Mouse (Mus musculus) spleen, adult 12 weeks (tissue): ENCODE data around the gene Mesp1.
"Not testable (repeated sequence)": the region's sequence is repeated elsewhere in the genome, so short reads cannot be mapped to it uniquely, and the experiment has no call there.

Experiments
- DNase-seq: peaks from one replicate; pipeline ENCODE4 v3.0.0; 2022; ENCODE audit warnings: low spot score

Mesp1 gene

GRCm38 (mm10) chr7:79789812-79790211 is 3.8 kb downstream of the Mesp1 start:
- not testable (repeated sequence) for DNase-seq

- no peak for DNase-seq
These were observed 7.3 kb downstream of the Mesp1 start for GRCm38 (mm10) chr7:79786295-79786694.

- DNase-seq = no peak
These were observed 11.1 kb downstream of the Mesp1 start for GRCm38 (mm10) chr7:79782516-79782855.

- DNase-seq = no peak
These were observed 11.6 kb downstream of the Mesp1 start for GRCm38 (mm10) chr7:79781826-79782515.

- peak; percentile 32 for DNase-seq
These were observed 12.7 kb downstream of the Mesp1 start for GRCm38 (mm10) chr7:79780647-79781626.

- DNase-seq = no peak
These were observed 21.8 kb downstream of the Mesp1 start for GRCm38 (mm10) chr7:79771561-79772512.

- no peak for DNase-seq
These were observed 23.9 kb downstream of the Mesp1 start for GRCm38 (mm10) chr7:79769664-79770063.

GRCm38 (mm10) chr7:79765991-79766390 is 27.6 kb downstream of the Mesp1 start:
- DNase-seq = no peak

GRCm38 (mm10) chr7:79762106-79762505 is 31.5 kb downstream of the Mesp1 start:
- DNase-seq = no peak

GRCm38 (mm10) chr7:79761124-79761876 is 32.3 kb downstream of the Mesp1 start:
- no peak for DNase-seq

- no peak for DNase-seq
These were observed 33.8 kb downstream of the Mesp1 start for GRCm38 (mm10) chr7:79759766-79760165.

- DNase-seq = no peak
These were observed 35.4 kb downstream of the Mesp1 start for GRCm38 (mm10) chr7:79758176-79758575.

GRCm38 (mm10) chr7:79756334-79756733 is 37.3 kb downstream of the Mesp1 start:
- DNase-seq = no peak

GRCm38 (mm10) chr7:79749511-79749910 is 44.1 kb downstream of the Mesp1 start:
- no peak for DNase-seq

GRCm38 (mm10) chr7:79747659-79748058 is 45.9 kb downstream of the Mesp1 start:
- no peak for DNase-seq

- no peak for DNase-seq
These were observed 49.0 kb downstream of the Mesp1 start for GRCm38 (mm10) chr7:79744585-79744984.

- no peak for DNase-seq
These were observed 49.5 kb downstream of the Mesp1 start for GRCm38 (mm10) chr7:79744051-79744450.

- peak; percentile 43 for DNase-seq
These were observed 50.7 kb downstream of the Mesp1 start, which contains the start of the genes Pex11a and Wdr93 for GRCm38 (mm10) chr7:79742659-79743536. Gene Pex11a (minus strand): TSS chr7:79743131. Gene Wdr93 (plus strand): TSS chr7:79743163.

GRCm38 (mm10) chr7:79742277-79742658 is 51.3 kb downstream of the Mesp1 start:
- DNase-seq = no peak
